Mouse (Mus musculus) CH12.LX (cell line): ENCODE measurements at regions not wholly inside any gene's neighbourhood (a gene's known extent, or its start where the extent isn't known, plus 50 kb on each side); places are given as distances from the start of the nearest gene placed in this dataset.

Experiments used
- DNase-seq: peaks from one replicate; pipeline ENCODE4 v3.0.0-alpha.2; 2013; ENCODE audit errors: extremely low read depth
- H3K27ac ChIP-seq: 2 replicates; pipeline ENCODE4 v1.5.1; 2012; ENCODE audit warnings: low read depth, mild to moderate bottlenecking, control low read depth, moderate library complexity; ENCODE audit not compliant: insufficient read depth
- H3K27me3 ChIP-seq: replicated peaks from 2 replicates; pipeline ENCODE3; 2012; ENCODE audit warnings: inconsistent platforms
- H3K36me3 ChIP-seq, 2 experiments: replicated peaks in 1 of 2; 2 replicates each; pipeline versions ENCODE3 to v1.6.1; 2012; ENCODE audit warnings: inconsistent platforms in 1 of 2, low read length in 1 of 2, mild to moderate bottlenecking in 1 of 2, mixed read lengths in 1 of 2, moderate library complexity in 1 of 2; ENCODE audit not compliant: control insufficient read depth in 1 of 2, insufficient read depth in 1 of 2
- H3K4me1 ChIP-seq, 2 experiments: 2 replicates each; pipeline ENCODE4 v1.6.1; 2012; ENCODE audit warnings: inconsistent platforms in 1 of 2, moderate library complexity in 1 of 2; ENCODE audit not compliant: insufficient read depth in 2 of 2, control insufficient read depth in 1 of 2
- H3K4me2 ChIP-seq: 2 replicates; pipeline ENCODE4 v1.6.1; 2012; ENCODE audit warnings: low read depth, mild to moderate bottlenecking, control low read depth; ENCODE audit not compliant: poor library complexity, insufficient read depth, severe bottlenecking
- H3K4me3 ChIP-seq, 3 experiments: fragments of 150-350 bp in 1 of 3; sonication (generic) in 1 of 3; replicated peaks in 1 of 3; 2 replicates each; pipeline versions ENCODE3 to v1.5.1; 2011 to 2012; ENCODE audit warnings: low read depth in 2 of 3, low read length in 2 of 3, mild to moderate bottlenecking in 2 of 3, moderate library complexity in 2 of 3, control low read depth in 1 of 3, improper control_type of control experiment in 1 of 3, inconsistent platforms in 1 of 3, mixed read lengths in 1 of 3; ENCODE audit not compliant: poor library complexity in 1 of 3
- H3K79me2 ChIP-seq: replicated peaks from 2 replicates; pipeline ENCODE4 v1.6.1; 2012; ENCODE audit warnings: mild to moderate bottlenecking, moderate library complexity; ENCODE audit not compliant: control insufficient read depth, poor library complexity, insufficient read depth, severe bottlenecking; ENCODE audit errors: extremely low read depth
- H3K9ac ChIP-seq: 2 replicates; pipeline ENCODE4 v1.6.1; 2012; ENCODE audit warnings: low read depth, mild to moderate bottlenecking, control low read depth, moderate library complexity; ENCODE audit not compliant: insufficient read depth
- H3K9me3 ChIP-seq: replicated peaks from 2 replicates; pipeline ENCODE3; 2012; ENCODE audit warnings: low read length, inconsistent platforms, mixed read lengths
- BHLHE40 ChIP-seq: IDR thresholded peaks from 2 replicates; pipeline ENCODE4 v1.6.1; 2011; ENCODE audit warnings: mild to moderate bottlenecking, low read depth, low read length, improper control_type of control experiment
- CHD1 ChIP-seq: IDR thresholded peaks from 2 replicates; pipeline ENCODE4 v1.6.1; 2012; ENCODE audit warnings: low read depth, low read length, improper control_type of control experiment, inconsistent platforms
- E2F4 ChIP-seq: IDR thresholded peaks from 2 replicates; pipeline ENCODE4 v1.6.1; 2011; ENCODE audit warnings: low read depth, low read length, improper control_type of control experiment; ENCODE audit not compliant: insufficient replicate concordance
- EP300 ChIP-seq: IDR thresholded peaks from 2 replicates; pipeline ENCODE4 v1.6.1; 2011; ENCODE audit warnings: low read length, improper control_type of control experiment
- GABPA ChIP-seq: IDR thresholded peaks from 2 replicates; pipeline ENCODE4 v1.6.1; 2012; ENCODE audit warnings: low read depth, low read length, improper control_type of control experiment, inconsistent platforms; ENCODE audit not compliant: insufficient replicate concordance
- HCFC1 ChIP-seq: IDR thresholded peaks from 2 replicates; pipeline ENCODE4 v1.6.1; 2012; ENCODE audit warnings: low read depth, mild to moderate bottlenecking, inconsistent platforms, low read length, improper control_type of control experiment
- IRF4 ChIP-seq: IDR thresholded peaks from 2 replicates; pipeline ENCODE4 v1.6.1; 2014; ENCODE audit warnings: low read depth, mild to moderate bottlenecking, inconsistent platforms, low read length, improper control_type of control experiment
- JUN ChIP-seq: IDR thresholded peaks from 2 replicates; pipeline ENCODE4 v1.6.1; 2011; ENCODE audit warnings: low read depth, mild to moderate bottlenecking, low read length, improper control_type of control experiment, moderate library complexity; ENCODE audit not compliant: insufficient read depth
- MAFK ChIP-seq: IDR thresholded peaks from 2 replicates; pipeline ENCODE4 v1.6.1; 2011; ENCODE audit warnings: low read length, improper control_type of control experiment; ENCODE audit not compliant: insufficient replicate concordance
- MAZ ChIP-seq: IDR thresholded peaks from 2 replicates; pipeline ENCODE4 v1.6.1; 2012; ENCODE audit warnings: low read depth, mild to moderate bottlenecking, inconsistent platforms, low read length, improper control_type of control experiment, moderate library complexity
- MEF2A ChIP-seq: IDR thresholded peaks from 2 replicates; pipeline ENCODE4 v1.6.1; 2014; ENCODE audit warnings: low read depth, mild to moderate bottlenecking, inconsistent platforms, low read length, improper control_type of control experiment, borderline replicate concordance
- NELFE ChIP-seq: IDR thresholded peaks from 2 replicates; pipeline ENCODE4 v1.6.1; 2011; ENCODE audit warnings: low read depth, low read length, improper control_type of control experiment
- PAX5 ChIP-seq: IDR thresholded peaks from 2 replicates; pipeline ENCODE4 v1.6.1; 2012; ENCODE audit warnings: low read length, inconsistent platforms, mixed read lengths
- POLR2AphosphoS2 ChIP-seq: IDR thresholded peaks from 2 replicates; pipeline ENCODE4 v1.6.1; 2011; ENCODE audit warnings: low read depth, low read length, improper control_type of control experiment
- RAD21 ChIP-seq: IDR thresholded peaks from 2 replicates; pipeline ENCODE4 v1.6.1; 2011; ENCODE audit warnings: low read depth, mild to moderate bottlenecking, low read length, improper control_type of control experiment, moderate library complexity
- RCOR1 ChIP-seq: conservative IDR thresholded peaks from 2 replicates; pipeline ENCODE4 v1.6.1; 2012; ENCODE audit warnings: low read depth, mild to moderate bottlenecking, inconsistent platforms, low read length, improper control_type of control experiment
- SIN3A ChIP-seq: IDR thresholded peaks from 2 replicates; pipeline ENCODE4 v1.6.1; 2012; ENCODE audit warnings: low read length, improper control_type of control experiment, inconsistent platforms
- UBTF ChIP-seq: IDR thresholded peaks from 2 replicates; pipeline ENCODE4 v1.6.1; 2012; ENCODE audit warnings: low read depth, mild to moderate bottlenecking, inconsistent platforms, low read length, improper control_type of control experiment, moderate library complexity
- USF2 ChIP-seq: conservative IDR thresholded peaks from 2 replicates; pipeline ENCODE4 v1.6.1; 2011; ENCODE audit warnings: low read depth, low read length, improper control_type of control experiment
- ZC3H11A ChIP-seq: IDR thresholded peaks from 2 replicates; pipeline ENCODE4 v1.6.1; 2012; ENCODE audit warnings: low read depth, mild to moderate bottlenecking, inconsistent platforms, low read length, improper control_type of control experiment
- ZMIZ1 ChIP-seq: IDR thresholded peaks from 2 replicates; pipeline ENCODE4 v1.6.1; 2012; ENCODE audit warnings: low read depth, mild to moderate bottlenecking, inconsistent platforms, low read length, improper control_type of control experiment
- dilution Hi-C: fragments of 300-500 bp; cut with MboI; formaldehyde crosslinking; loops from 2 replicates; pipeline ENCODE4 v1.14.3; 2020; ENCODE audit warnings: low sequenced_read_pairs; ENCODE audit not compliant: extremely low pct_unique_long_range_greater_than_20kb, extremely low pct_ligation_motif_present
- in situ Hi-C: fragments of 300-500 bp; cut with MboI; formaldehyde crosslinking; loops from 3 replicates; pipeline ENCODE4 v1.14.3; 2019; ENCODE audit warnings: low sequenced_read_pairs, low pct_ligation_motif_present, low pct_unique_long_range_greater_than_20kb, mixed read lengths

DNA sequence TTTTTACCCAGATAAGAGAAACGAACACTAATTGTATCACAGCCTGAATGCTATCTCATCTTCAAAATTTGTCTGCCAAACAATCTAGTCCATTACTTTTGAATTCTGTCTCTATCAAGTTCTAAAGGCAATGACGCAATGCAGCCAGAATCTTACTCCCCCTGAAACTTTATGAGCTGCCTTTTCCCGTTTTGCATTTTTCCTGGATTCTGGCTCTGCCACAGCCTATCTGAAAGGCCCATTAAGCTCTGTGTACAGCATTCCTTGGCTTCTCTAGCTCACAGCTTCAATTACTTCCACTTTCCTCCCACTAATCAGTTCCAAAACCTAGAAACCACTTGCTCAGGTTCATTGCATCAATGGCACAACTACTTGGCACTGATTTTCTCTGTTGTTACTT lies 298.0 kb upstream of the Ppfia2 start:
- Histone ChIP-seq H3K27me3 (no peaks in the 10 kb centered on the region), H3K27ac (no peak overlapping the region), H3K79me2 (no peaks in the 10 kb centered on the region), H3K36me3 (no peaks in the 10 kb centered on the region), H3K9ac (no peak overlapping the region), H3K9me3 (peaks cover 8% of the 10 kb centered on the region)
- dilution Hi-C loops, result no loop called here
- in situ Hi-C loops, result no loop called here
- TF ChIP-seq HCFC1 (no peak), RAD21 (no peak), E2F4 (no peak), UBTF (no peak), EP300 (no peak)
- TF ChIP-seq, all 38 proteins: peak for 0
- Histone ChIP-seq H3K4me1 (no peaks in the 10 kb centered on the region), H3K4me3 (no peak overlapping the region), H3K4me2 (no peak overlapping the region)
- DNase-seq, result no peak

DNA sequence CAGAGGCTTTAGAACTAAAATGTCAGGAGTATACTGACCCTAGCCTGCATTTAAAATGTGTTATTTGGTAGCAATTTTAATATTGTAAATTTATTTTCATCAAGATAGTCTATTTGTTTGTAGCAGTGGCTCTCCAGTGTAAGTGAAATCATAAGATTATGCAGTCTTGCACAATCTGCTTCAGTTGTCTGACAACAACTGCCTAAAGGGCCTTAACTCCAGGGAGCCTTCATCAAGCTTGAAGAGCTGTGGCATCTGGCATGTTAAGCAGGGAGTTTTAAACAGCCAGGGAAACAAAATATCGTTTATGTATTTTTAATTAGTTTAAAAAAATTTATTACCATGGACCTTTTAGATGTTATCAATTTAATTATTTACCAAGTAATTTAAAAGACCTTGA lies 295.7 kb upstream of the Ppfia2 start:
- dilution Hi-C loops, result no loop called here
- in situ Hi-C loops, result no loop called here
- no peaks in the 10 kb centered on the region for H3K27me3 ChIP-seq
- H3K27ac ChIP-seq, result no peak overlapping the region
- no peak for DNase-seq
- H3K4me3 ChIP-seq, result no peak overlapping the region
- TF ChIP-seq CHD1 (no peak), MAZ (no peak), JUN (no peak), SIN3A (no peak), BHLHE40 (no peak), EP300 (no peak)
- peaks cover 19% of the 10 kb centered on the region for H3K9me3 ChIP-seq
- H3K4me2 ChIP-seq, result no peak overlapping the region
- H3K4me1 ChIP-seq, result no peaks in the 10 kb centered on the region
- no peaks in the 10 kb centered on the region for H3K79me2 ChIP-seq
- no peaks in the 10 kb centered on the region for H3K36me3 ChIP-seq
- H3K9ac ChIP-seq, result no peak overlapping the region

DNA sequence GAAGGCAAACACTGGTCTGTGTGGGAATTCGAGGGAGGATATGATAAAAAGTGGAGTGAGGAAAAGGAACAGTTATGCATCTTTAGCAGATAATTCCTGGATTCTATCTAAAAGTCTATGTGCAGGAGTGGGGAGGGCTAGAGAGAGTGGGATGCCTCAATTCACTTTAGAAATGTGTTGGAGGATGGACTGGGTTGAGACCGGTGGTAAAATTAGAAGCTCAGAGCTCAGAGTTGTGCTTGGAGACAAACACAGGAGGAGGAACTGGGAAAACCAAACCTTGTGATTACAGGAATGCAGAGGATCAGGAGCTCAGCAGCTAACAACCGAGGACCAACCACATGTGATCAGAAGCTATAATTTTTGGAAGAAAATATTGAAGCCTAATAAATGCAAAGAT lies 290.5 kb upstream of the Ppfia2 start:
- Histone ChIP-seq H3K27ac (no peak overlapping the region), H3K4me2 (no peak overlapping the region), H3K4me1 (no peaks in the 10 kb centered on the region), H3K79me2 (no peaks in the 10 kb centered on the region), H3K9me3 (peaks cover 16% of the 10 kb centered on the region), H3K36me3 (no peaks in the 10 kb centered on the region), H3K4me3 (no peak overlapping the region), H3K27me3 (no peaks in the 10 kb centered on the region), H3K9ac (no peak overlapping the region)
- dilution Hi-C loops (no loop called here), in situ Hi-C loops (no loop called here)
- no peak for DNase-seq
- TF ChIP-seq MEF2A (no peak), ZC3H11A (no peak), E2F4 (no peak), JUN (no peak), ZMIZ1 (no peak), UBTF (no peak), RCOR1 (no peak), USF2 (no peak), POLR2AphosphoS2 (no peak), NELFE (no peak), EP300 (no peak), IRF4 (no peak), PAX5 (no peak), MAFK (no peak), MAZ (no peak), RAD21 (no peak), GABPA (no peak)
